Mouse (Mus musculus) heart, postnatal 0 days (tissue): Measurements from ENCODE around the gene Myl7.

ENCODE experiments used
- CTCF ChIP-seq: IDR thresholded peaks from 2 replicates; pipeline ENCODE4 v1.5.1; 2016; ENCODE audit warnings: antibody characterized with exemption, control low read depth, low read depth
- EP300 ChIP-seq: IDR thresholded peaks from 2 replicates; pipeline ENCODE4 v1.6.1; 2016; ENCODE audit warnings: antibody characterized with exemption, low read depth

- TF ChIP-seq CTCF (no peak), EP300 (no peak)
These were observed 29.3 kb downstream of the Myl7 start for GRCm38 (mm10) chr11:5869331-5869730.
